Mouse (Mus musculus) megakaryocyte progenitor cell, adult 5-6 weeks (primary cell): Measurements from ENCODE around the gene Nfyc. TPM values are rescaled to one million over a fixed set of nuclear protein-coding genes. Genes with fewer than 3 reads are reported as not detected.

Experiments
- ATAC-seq: replicated peaks from 2 replicates; pipeline ENCODE4 v1.8.0; 2016; ENCODE audit warnings: mild to moderate bottlenecking, moderate TSS enrichment, inconsistent platforms; ENCODE audit not compliant: poor library complexity
- total RNA-seq, 2 experiments: library from RNA; stranded (forward) in 1 of 2; stranded (reverse) in 1 of 2; fragments of 157-497, 149-512 nt in 1 of 2; fragments of 200-1000 nt in 1 of 2; gene quantifications; 2 replicates each; pipeline versions ENCODE4 v1.2.3 to v1.2.4; 2015 to 2017

The Nfyc gene
- 60.6 and 69.9 TPM in 2 replicates for total RNA-seq (2015)
- total RNA-seq (2017) = 40.8 and 41.5 TPM in 2 replicates

GRCm38 (mm10) chr4:120831472-120831871 lies at the start of gene Nfyc:
Nfyc (minus strand) TSS chr4:120831572.
- ATAC-seq = no peak

GRCm38 (mm10) chr4:120880731-120881432 lies 49.5 kb upstream of the Nfyc start:
- ATAC-seq = peak; percentile 80

- no peak for ATAC-seq
Observed at GRCm38 (mm10) chr4:120879386-120879785, 48.0 kb upstream of the Nfyc start.

- ATAC-seq = no peak
Observed at GRCm38 (mm10) chr4:120878728-120879127, 47.4 kb upstream of the Nfyc start.

- ATAC-seq = no peak
Observed at GRCm38 (mm10) chr4:120875961-120876360, 44.6 kb upstream of the Nfyc start.

GRCm38 (mm10) chr4:120870262-120870748 lies 38.9 kb upstream of the Nfyc start:
- ATAC-seq = no peak

GRCm38 (mm10) chr4:120868988-120869387 lies 37.6 kb upstream of the Nfyc start:
- ATAC-seq = no peak

- no peak for ATAC-seq
Observed at GRCm38 (mm10) chr4:120868246-120868645, 36.9 kb upstream of the Nfyc start.

- ATAC-seq = peak; percentile 89
Observed at GRCm38 (mm10) chr4:120866211-120866610, 34.8 kb upstream of the Nfyc start.

- ATAC-seq = no peak
Observed at GRCm38 (mm10) chr4:120859865-120860264, 28.5 kb upstream of the Nfyc start.

GRCm38 (mm10) chr4:120856376-120856775 lies 25.0 kb upstream of the Nfyc start:
- no peak for ATAC-seq

GRCm38 (mm10) chr4:120855360-120856060 lies 24.1 kb upstream of the Nfyc start:
- no peak for ATAC-seq

- ATAC-seq = peak; percentile 81
Observed at GRCm38 (mm10) chr4:120854588-120855319, 23.4 kb upstream of the Nfyc start, which contains the start of gene Rims3. Rims3 (plus strand) TSS chr4:120854816.

- ATAC-seq = peak; percentile 80
Observed at GRCm38 (mm10) chr4:120850946-120851345, 19.6 kb upstream of the Nfyc start.

GRCm38 (mm10) chr4:120849451-120849850 lies 18.1 kb upstream of the Nfyc start:
- no peak for ATAC-seq

- no peak for ATAC-seq
Observed at GRCm38 (mm10) chr4:120848909-120849308, 17.5 kb upstream of the Nfyc start.

- ATAC-seq = peak; percentile 63
Observed at GRCm38 (mm10) chr4:120845098-120845497, 13.7 kb upstream of the Nfyc start.

GRCm38 (mm10) chr4:120844423-120845082 lies 13.2 kb upstream of the Nfyc start:
- ATAC-seq = peak; percentile 94

- ATAC-seq = no peak
Observed at GRCm38 (mm10) chr4:120841342-120841741, 10.0 kb upstream of the Nfyc start.

- ATAC-seq = no peak
Observed at GRCm38 (mm10) chr4:120830767-120831166, 605 bp downstream of the Nfyc start.

- ATAC-seq = no peak
Observed at GRCm38 (mm10) chr4:120826418-120826817, 5.0 kb downstream of the Nfyc start.
